Mouse (Mus musculus): ENCODE measurements around the gene Rnf40.

Gene Rnf40

GRCm38 (mm10) chr7:127588011-127588871 is at the start of gene Rnf40, which contains the start of gene Ccdc189:
Gene Rnf40 (plus strand): TSS chr7:127588767.
Gene Ccdc189 (minus strand): TSS chr7:127588595.
- DNase-seq = peak; percentile 89 to 94

GRCm38 (mm10) chr7:127541671-127542070 is 46.9 kb upstream of the Rnf40 start:
- no peak for DNase-seq

GRCm38 (mm10) chr7:127549116-127549835 is 39.3 kb upstream of the Rnf40 start:
- no peak for DNase-seq

GRCm38 (mm10) chr7:127551558-127551957 is 37.0 kb upstream of the Rnf40 start:
- no peak for DNase-seq

- no peak for DNase-seq
Observed at GRCm38 (mm10) chr7:127560580-127560979, 28.0 kb upstream of the Rnf40 start.

GRCm38 (mm10) chr7:127561340-127561858 is 27.2 kb upstream of the Rnf40 start, which contains the start of gene Tmem265:
Gene Tmem265 (plus strand): TSS chr7:127561390.
- DNase-seq = no peak

GRCm38 (mm10) chr7:127564381-127565150 is 24.0 kb upstream of the Rnf40 start:
- DNase-seq = no peak

- peak; percentile 83 to 89 for DNase-seq
Observed at GRCm38 (mm10) chr7:127572895-127573471, 15.6 kb upstream of the Rnf40 start, which contains the start of gene Phkg2. Gene Phkg2 (plus strand): TSS chr7:127573340.

- peak; percentile 20 for DNase-seq
Observed at GRCm38 (mm10) chr7:127573503-127574008, 15.0 kb upstream of the Rnf40 start.

- DNase-seq = no peak
Observed at GRCm38 (mm10) chr7:127574115-127574514, 14.5 kb upstream of the Rnf40 start.

GRCm38 (mm10) chr7:127583260-127583659 is 5.3 kb upstream of the Rnf40 start:
- no peak for DNase-seq

GRCm38 (mm10) chr7:127585031-127585430 is 3.5 kb upstream of the Rnf40 start:
- DNase-seq = no peak

GRCm38 (mm10) chr7:127586149-127586548 is 2.4 kb upstream of the Rnf40 start:
- DNase-seq = no peak

GRCm38 (mm10) chr7:127587196-127587595 is 1.4 kb upstream of the Rnf40 start:
- no peak for DNase-seq

GRCm38 (mm10) chr7:127588901-127589300 is 334 bp downstream of the Rnf40 start:
- DNase-seq = no peak

- no peak for DNase-seq
Observed at GRCm38 (mm10) chr7:127589637-127590036, 1.1 kb downstream of the Rnf40 start.

- no peak for DNase-seq
Observed at GRCm38 (mm10) chr7:127591108-127591507, 2.5 kb downstream of the Rnf40 start.

GRCm38 (mm10) chr7:127592575-127592974 is 4.0 kb downstream of the Rnf40 start:
- no peak for DNase-seq

- no peak for DNase-seq
Observed at GRCm38 (mm10) chr7:127596747-127597146, 8.2 kb downstream of the Rnf40 start.

GRCm38 (mm10) chr7:127600612-127601011 is 12.0 kb downstream of the Rnf40 start:
- no peak for DNase-seq

- DNase-seq = no peak
Observed at GRCm38 (mm10) chr7:127601735-127602134, 13.2 kb downstream of the Rnf40 start.

- DNase-seq = no peak
Observed at GRCm38 (mm10) chr7:127602903-127603302, 14.3 kb downstream of the Rnf40 start.
